Mouse (Mus musculus) forebrain, embryonic 11.5 days (tissue): Measurements from ENCODE around the gene Ptpn3. TPM values are rescaled to one million over a fixed set of nuclear protein-coding genes. Genes with fewer than 3 reads are reported as not detected.

ENCODE experiments used
- ATAC-seq: fragments of 200-750 bp; cut with Nextera tagmentation; replicated peaks from 2 replicates; pipeline ENCODE4 v1.8.0; 2017; ENCODE audit warnings: moderate TSS enrichment; ENCODE audit not compliant: low FRiP score
- DNase-seq: peaks from one replicate; pipeline ENCODE4 v3.0.0-alpha.2; 2017; ENCODE audit warnings: low spot score
- H3K27ac ChIP-seq: fragments of 300-500 bp; sonication (generic); 2 replicates; pipeline ENCODE4 v1.5.1; 2014; ENCODE audit warnings: low read depth, low read length
- H3K27me3 ChIP-seq: fragments of 300-500 bp; sonication (generic); 2 replicates; pipeline ENCODE4 v1.6.1; 2014; ENCODE audit warnings: mild to moderate bottlenecking, low read length, mixed read lengths; ENCODE audit not compliant: control insufficient read depth, insufficient read depth
- H3K36me3 ChIP-seq: fragments of 300-500 bp; sonication (generic); 2 replicates; pipeline ENCODE4 v1.6.1; 2014; ENCODE audit warnings: mild to moderate bottlenecking, low read length, moderate library complexity, mixed read lengths; ENCODE audit not compliant: control insufficient read depth, insufficient read depth
- H3K4me1 ChIP-seq: fragments of 300-500 bp; sonication (generic); replicated peaks from 2 replicates; pipeline ENCODE4 v1.6.1; 2014; ENCODE audit warnings: low read length, mixed read lengths; ENCODE audit not compliant: control insufficient read depth, insufficient read depth
- H3K4me2 ChIP-seq: fragments of 300-500 bp; sonication (generic); 2 replicates; pipeline ENCODE4 v1.6.1; 2014; ENCODE audit warnings: low read depth, mild to moderate bottlenecking, low read length, moderate library complexity, mixed read lengths; ENCODE audit not compliant: severe bottlenecking
- H3K4me3 ChIP-seq: fragments of 300-500 bp; sonication (generic); 2 replicates; pipeline ENCODE4 v1.5.1; 2014; ENCODE audit warnings: low read depth, low read length
- H3K9ac ChIP-seq: fragments of 300-500 bp; sonication (generic); 2 replicates; pipeline ENCODE4 v1.6.1; 2014; ENCODE audit warnings: low read length
- H3K9me3 ChIP-seq: fragments of 300-500 bp; sonication (generic); 2 replicates; pipeline ENCODE4 v1.6.1; 2016; ENCODE audit warnings: low read length, mixed read lengths; ENCODE audit not compliant: control insufficient read depth
- WGBS: fragments of 180-500 bp; shearing (Covaris S2); extraction: QIAGEN DNeasy Blood & Tissue Kit; methylation state at CpG from one replicate; pipeline ENCODE4 v1.1.7; 2014; 5-methylcytosine and 5-hydroxymethylcytosine counted together
- polyA plus RNA-seq: library from polyadenylated mRNA; unstranded; fragments of >200 nt; fragmentation: Nextera tagmentation; extraction: Ambion mirVana; gene quantifications from 2 replicates; pipeline ENCODE4 v1.2.1, GENCODE M21; 2014

The Ptpn3 gene
- polyA plus RNA-seq, 1 experiment from 2014 or later: 0.81 TPM

GRCm38 (mm10) chr4:57300469-57301409 is 898 bp downstream of the Ptpn3 start:
- whole genome bisulfite sequencing: 2% methylated on average over 37 of the region's 37 CpGs
- Histone ChIP-seq H3K4me1 (peaks cover 13% of the 10 kb centered on the region; the same call in 1 of the 2 replicates), H3K9ac (peak overlapping the region; percentile 60), H3K27ac (no peak overlapping the region), H3K36me3 (no peaks in the 10 kb centered on the region), H3K4me2 (peak overlapping the region; percentile 97), H3K9me3 (no peaks in the 10 kb centered on the region), H3K4me3 (peak overlapping the region; percentile 70), H3K27me3 (peaks cover 31% of the 10 kb centered on the region)
- peak; percentile 63 for DNase-seq
- ATAC-seq: no peak

GRCm38 (mm10) chr4:57299701-57300468 is 1.8 kb downstream of the Ptpn3 start:
- peak; percentile 50 for ATAC-seq
- Histone ChIP-seq H3K27ac (no peak overlapping the region), H3K9ac (peak overlapping the region; percentile 60), H3K27me3 (peaks cover 31% of the 10 kb centered on the region), H3K9me3 (no peaks in the 10 kb centered on the region), H3K36me3 (no peaks in the 10 kb centered on the region), H3K4me2 (peak overlapping the region; percentile 97), H3K4me1 (peaks cover 13% of the 10 kb centered on the region; the same call in 1 of the 2 replicates), H3K4me3 (peak overlapping the region; percentile 70)
- WGBS: under 1% methylated on average over 87 of the region's 97 CpGs
- DNase-seq: peak; percentile 75

- peaks cover 13% of the 10 kb centered on the region; the same call in 1 of the 2 replicates for H3K4me1 ChIP-seq
- H3K4me2 ChIP-seq: peak overlapping the region; percentile 97
- H3K4me3 ChIP-seq: peak overlapping the region; percentile 70
- WGBS: 6% methylated on average over 9 of the region's 9 CpGs
- peaks cover 31% of the 10 kb centered on the region for H3K27me3 ChIP-seq
- no peak overlapping the region for H3K27ac ChIP-seq
- no peak for DNase-seq
- no peaks in the 10 kb centered on the region for H3K36me3 ChIP-seq
- peak overlapping the region; percentile 60 for H3K9ac ChIP-seq
- no peaks in the 10 kb centered on the region for H3K9me3 ChIP-seq
- ATAC-seq: no peak
Measured at GRCm38 (mm10) chr4:57299308-57299700, 2.3 kb downstream of the Ptpn3 start.

- ATAC-seq: no peak
- Histone ChIP-seq H3K9me3 (no peaks in the 10 kb centered on the region), H3K36me3 (no peaks in the 10 kb centered on the region), H3K4me2 (no peak overlapping the region), H3K27ac (no peak overlapping the region), H3K9ac (no peak overlapping the region), H3K4me1 (peaks cover 13% of the 10 kb centered on the region; the same call in 1 of the 2 replicates), H3K27me3 (peaks cover 31% of the 10 kb centered on the region), H3K4me3 (no peak overlapping the region)
- WGBS: 89% methylated on average over 4 of the region's 4 CpGs
- DNase-seq: no peak
Measured at GRCm38 (mm10) chr4:57298181-57298580, 3.5 kb downstream of the Ptpn3 start.

GRCm38 (mm10) chr4:57294971-57295656 is 6.5 kb downstream of the Ptpn3 start:
- Histone ChIP-seq H3K9me3 (no peaks in the 10 kb centered on the region), H3K27me3 (peaks cover 19% of the 10 kb centered on the region), H3K4me1 (peaks cover 5% of the 10 kb centered on the region; the same call in 1 of the 2 replicates), H3K4me2 (no peak overlapping the region), H3K27ac (no peak overlapping the region), H3K9ac (no peak overlapping the region), H3K4me3 (no peak overlapping the region), H3K36me3 (no peaks in the 10 kb centered on the region)
- ATAC-seq (no peak), DNase-seq (no peak)
- WGBS: 81% methylated on average over 9 of the region's 9 CpGs

GRCm38 (mm10) chr4:57292670-57293069 is 9.0 kb downstream of the Ptpn3 start:
- no peak for DNase-seq
- no peak overlapping the region for H3K4me2 ChIP-seq
- WGBS: 89% methylated on average over 5 of the region's 5 CpGs
- H3K9ac ChIP-seq: no peak overlapping the region
- H3K27ac ChIP-seq: no peak overlapping the region
- no peaks in the 10 kb centered on the region for H3K9me3 ChIP-seq
- no peak overlapping the region for H3K4me3 ChIP-seq
- no peaks in the 10 kb centered on the region; the same call in 1 of the 2 replicates for H3K27me3 ChIP-seq
- H3K36me3 ChIP-seq: no peaks in the 10 kb centered on the region
- no peaks in the 10 kb centered on the region for H3K4me1 ChIP-seq
- ATAC-seq: no peak

GRCm38 (mm10) chr4:57290049-57290448 is 11.6 kb downstream of the Ptpn3 start:
- ATAC-seq: no peak
- Histone ChIP-seq H3K36me3 (no peaks in the 10 kb centered on the region), H3K27ac (no peak overlapping the region), H3K9ac (no peak overlapping the region), H3K9me3 (no peaks in the 10 kb centered on the region), H3K27me3 (no peaks in the 10 kb centered on the region), H3K4me3 (no peak overlapping the region), H3K4me2 (no peak overlapping the region), H3K4me1 (no peaks in the 10 kb centered on the region)
- WGBS: 87% methylated on average over 6 of the region's 6 CpGs
- DNase-seq: no peak

- DNase-seq (no peak), ATAC-seq (no peak)
- H3K4me3 ChIP-seq: no peak overlapping the region
- H3K9me3 ChIP-seq: no peaks in the 10 kb centered on the region
- no peak overlapping the region for H3K27ac ChIP-seq
- no peaks in the 10 kb centered on the region for H3K27me3 ChIP-seq
- 87% methylated on average over 3 of the region's 3 CpGs for WGBS
- H3K4me2 ChIP-seq: no peak overlapping the region
- H3K36me3 ChIP-seq: no peaks in the 10 kb centered on the region
- no peaks in the 10 kb centered on the region for H3K4me1 ChIP-seq
- H3K9ac ChIP-seq: no peak overlapping the region
Measured at GRCm38 (mm10) chr4:57287808-57288207, 13.8 kb downstream of the Ptpn3 start.
